Mouse (Mus musculus): Measurements from ENCODE around the gene Cntnap2. TPM values are rescaled to one million over a fixed set of nuclear protein-coding genes. Genes with fewer than 3 reads are reported as not detected.

The Cntnap2 gene
- polyA plus RNA-seq, 1 experiment from 2014 or later = not detected

- Histone ChIP-seq H3K27ac (ENCODE audit: low read depth) (no peak overlapping the region), H3K36me3 (replicated peaks; ENCODE audit: insufficient read depth, low read length) (no peaks in the 10 kb centered on the region), H3K9me3 (ENCODE audit: low read length) (no peaks in the 10 kb centered on the region), H3K4me2 (ENCODE audit: low read depth, low read length) (no peak overlapping the region), H3K9ac (replicated peaks) (no peak overlapping the region), H3K27me3 (ENCODE audit: insufficient read depth, low read length) (no peaks in the 10 kb centered on the region), H3K4me1 (ENCODE audit: insufficient read depth) (no peaks in the 10 kb centered on the region), H3K4me3 (ENCODE audit: low read depth, low read length) (no peak overlapping the region)
- DNase-seq (no peak), ATAC-seq (no peak)
- TF ChIP-seq CTCF (IDR thresholded peaks at IDR 0.05; ENCODE audit: low read depth) = no peak
- TF ChIP-seq EP300 (IDR thresholded peaks at IDR 0.05; ENCODE audit: low read depth) = no peak
- 64% methylated on average over 2 of the region's 2 CpGs for WGBS (ENCODE audit: insufficient replicate concordance)
Observed at GRCm38 (mm10) chr6:46398725-46399589, 1339.8 kb downstream of the Cntnap2 start.

GRCm38 (mm10) chr6:46414154-46414553 lies 1355.0 kb downstream of the Cntnap2 start:
- ATAC-seq = no peak
- H3K9ac ChIP-seq (replicated peaks) = no peak overlapping the region

DNA sequence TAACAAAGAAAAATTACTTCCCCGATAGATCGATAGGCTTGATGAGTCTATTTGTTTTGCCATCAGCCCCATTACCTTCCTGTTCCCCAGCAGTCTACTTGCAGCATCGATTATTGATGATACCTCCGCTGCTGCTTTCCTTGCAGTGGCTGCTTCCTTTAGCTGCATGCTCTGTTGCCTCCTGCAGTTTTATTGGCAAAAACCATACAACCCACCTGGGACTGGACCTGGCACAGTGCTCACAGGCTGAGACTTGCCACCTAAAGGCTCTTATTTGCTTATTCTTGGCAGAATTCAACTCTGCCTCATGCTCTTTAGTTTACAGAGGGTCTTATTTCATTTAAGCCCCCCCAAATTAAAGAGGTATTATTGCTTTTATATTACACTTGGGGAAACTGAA lies 1355.4 kb downstream of the Cntnap2 start:
- ATAC-seq = no peak
- Histone ChIP-seq H3K27me3 (ENCODE audit: insufficient read depth, low read length) (no peaks in the 10 kb centered on the region), H3K27ac (ENCODE audit: low read depth) (no peak overlapping the region), H3K36me3 (replicated peaks; ENCODE audit: insufficient read depth, low read length) (no peaks in the 10 kb centered on the region), H3K4me3 (ENCODE audit: low read depth, low read length) (no peak overlapping the region), H3K4me1 (ENCODE audit: insufficient read depth) (no peaks in the 10 kb centered on the region), H3K9me3 (ENCODE audit: low read length) (no peaks in the 10 kb centered on the region), H3K4me2 (ENCODE audit: low read depth, low read length) (no peak overlapping the region), H3K9ac (replicated peaks) (no peak overlapping the region)
- WGBS (ENCODE audit: insufficient replicate concordance) = 79% methylated on average over 4 of the region's 4 CpGs
- TF ChIP-seq CTCF (IDR thresholded peaks at IDR 0.05; ENCODE audit: low read depth) = no peak
- no peak for TF ChIP-seq EP300 (IDR thresholded peaks at IDR 0.05; ENCODE audit: low read depth)
- DNase-seq = no peak

More at GRCm38 (mm10) chr6:46414154-46414553, 1355.0 kb downstream of the Cntnap2 start:
- TF ChIP-seq CTCF (IDR thresholded peaks at IDR 0.05; ENCODE audit: low read depth) (no peak), EP300 (IDR thresholded peaks at IDR 0.05; ENCODE audit: low read depth) (no peak)
- no peaks in the 10 kb centered on the region for H3K36me3 ChIP-seq (replicated peaks; ENCODE audit: insufficient read depth, low read length)
- no peak overlapping the region for H3K4me3 ChIP-seq (ENCODE audit: low read depth, low read length)
- H3K27ac ChIP-seq (ENCODE audit: low read depth) = no peak overlapping the region
- no peaks in the 10 kb centered on the region for H3K4me1 ChIP-seq (ENCODE audit: insufficient read depth)
- no peaks in the 10 kb centered on the region for H3K27me3 ChIP-seq (ENCODE audit: insufficient read depth, low read length)
- H3K9me3 ChIP-seq (ENCODE audit: low read length) = no peaks in the 10 kb centered on the region
- H3K4me2 ChIP-seq (ENCODE audit: low read depth, low read length) = no peak overlapping the region
- DNase-seq = no peak

- ATAC-seq (no peak), DNase-seq (no peak)
- TF ChIP-seq EP300 (IDR thresholded peaks at IDR 0.05; ENCODE audit: low read depth) = no peak
- TF ChIP-seq CTCF (IDR thresholded peaks at IDR 0.05; ENCODE audit: low read depth) = no peak
- H3K4me1 ChIP-seq (ENCODE audit: insufficient read depth) = no peaks in the 10 kb centered on the region
- H3K4me2 ChIP-seq (ENCODE audit: low read depth, low read length) = no peak overlapping the region
- no peaks in the 10 kb centered on the region for H3K36me3 ChIP-seq (replicated peaks; ENCODE audit: insufficient read depth, low read length)
- no peak overlapping the region for H3K4me3 ChIP-seq (ENCODE audit: low read depth, low read length)
- H3K9ac ChIP-seq (replicated peaks) = no peak overlapping the region
- H3K27me3 ChIP-seq (ENCODE audit: insufficient read depth, low read length) = no peaks in the 10 kb centered on the region
- H3K9me3 ChIP-seq (ENCODE audit: low read length) = no peaks in the 10 kb centered on the region
- no peak overlapping the region for H3K27ac ChIP-seq (ENCODE audit: low read depth)
Observed at GRCm38 (mm10) chr6:46419827-46420226, 1360.7 kb downstream of the Cntnap2 start.

DNA sequence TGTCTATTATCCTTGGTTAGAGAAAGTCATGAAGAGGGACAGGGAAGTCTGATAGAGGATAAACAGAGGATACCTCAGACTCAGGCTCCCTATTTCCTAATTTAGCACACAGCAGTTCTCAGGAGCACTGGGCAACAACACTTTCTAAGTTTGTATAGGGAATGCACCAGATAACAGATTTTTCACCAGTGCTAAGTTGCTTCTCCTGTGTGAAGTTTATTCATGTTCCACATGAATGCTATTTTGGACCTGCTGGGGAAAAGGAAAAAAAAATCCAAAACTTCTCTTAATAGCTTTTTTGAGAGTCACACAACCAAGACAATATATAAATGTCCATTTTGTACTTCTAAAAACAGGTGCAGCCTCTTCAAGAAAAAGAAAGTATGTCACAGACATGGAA lies 1361.2 kb downstream of the Cntnap2 start:
- ATAC-seq = no peak
- Histone ChIP-seq H3K4me2 (ENCODE audit: low read depth, low read length) (no peak overlapping the region), H3K9ac (replicated peaks) (no peak overlapping the region), H3K4me1 (ENCODE audit: insufficient read depth) (no peaks in the 10 kb centered on the region), H3K27ac (ENCODE audit: low read depth) (no peak overlapping the region), H3K36me3 (replicated peaks; ENCODE audit: insufficient read depth, low read length) (no peaks in the 10 kb centered on the region), H3K4me3 (ENCODE audit: low read depth, low read length) (no peak overlapping the region), H3K9me3 (ENCODE audit: low read length) (no peaks in the 10 kb centered on the region), H3K27me3 (ENCODE audit: insufficient read depth, low read length) (no peaks in the 10 kb centered on the region)
- no peak for TF ChIP-seq EP300 (IDR thresholded peaks at IDR 0.05; ENCODE audit: low read depth)
- TF ChIP-seq CTCF (IDR thresholded peaks at IDR 0.05; ENCODE audit: low read depth) = no peak
- no peak for DNase-seq

DNA sequence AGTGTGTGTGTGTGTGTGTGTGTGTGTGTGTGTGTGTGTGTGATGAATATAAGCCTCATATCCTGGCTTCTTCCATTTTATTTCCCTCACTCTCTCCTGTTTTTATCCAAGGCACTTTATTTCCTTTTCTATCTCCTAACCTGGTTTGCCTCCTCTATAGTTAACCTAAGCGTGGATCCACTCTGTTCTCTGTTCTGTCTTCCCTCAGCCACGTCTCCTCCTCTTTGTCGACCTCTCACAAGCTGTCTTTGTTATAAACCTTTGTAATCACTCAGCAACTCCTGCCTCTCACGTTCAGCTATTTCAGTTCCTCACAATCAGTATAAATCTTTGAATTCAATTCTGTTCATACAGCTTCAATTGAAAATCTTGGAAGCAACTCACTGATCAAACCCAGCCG lies 1369.1 kb downstream of the Cntnap2 start:
- Histone ChIP-seq H3K4me3 (ENCODE audit: low read depth, low read length) (no peak overlapping the region), H3K4me1 (ENCODE audit: insufficient read depth) (no peaks in the 10 kb centered on the region), H3K27ac (ENCODE audit: low read depth) (no peak overlapping the region), H3K9me3 (ENCODE audit: low read length) (no peaks in the 10 kb centered on the region), H3K36me3 (replicated peaks; ENCODE audit: insufficient read depth, low read length) (no peaks in the 10 kb centered on the region), H3K27me3 (ENCODE audit: insufficient read depth, low read length) (no peaks in the 10 kb centered on the region), H3K4me2 (ENCODE audit: low read depth, low read length) (no peak overlapping the region), H3K9ac (replicated peaks) (no peak overlapping the region)
- ATAC-seq (no peak), DNase-seq (no peak)
- 54% methylated on average over 5 of the region's 5 CpGs for WGBS (ENCODE audit: insufficient replicate concordance)
- TF ChIP-seq CTCF (IDR thresholded peaks at IDR 0.05; ENCODE audit: low read depth) (no peak), EP300 (IDR thresholded peaks at IDR 0.05; ENCODE audit: low read depth) (no peak)

Data from liver, postnatal 0 days (tissue).